Mouse (Mus musculus): ENCODE measurements around the gene Brix1. TPM values are rescaled to one million over a fixed set of nuclear protein-coding genes. Genes with fewer than 3 reads are reported as not detected.

Brix1 gene
- total and polyA plus RNA-seq, 3 experiments, result 66.6 to 319 (median 72.9) TPM

GRCm38 (mm10) chr15:10463555-10463954 is 22.2 kb downstream of the Brix1 start:
- no peak overlapping the region for H3K27ac ChIP-seq (ENCODE audit: control insufficient read depth, low read depth, low read length)
- H3K4me3 ChIP-seq (ENCODE audit: control insufficient read depth in 1 of 2, insufficient read depth in 1 of 2, low read depth in 2 of 2, low read length in 2 of 2), result no peak overlapping the region
- no peak overlapping the region for H3K9ac ChIP-seq (ENCODE audit: control insufficient read depth, low read depth, low read length, poor library complexity, severe bottlenecking)
- peaks cover 0 to under 1% of the 10 kb centered on the region in 2 experiments; a peak in 1 of 4 replicates for H3K4me1 ChIP-seq (ENCODE audit: control insufficient read depth in 1 of 2, insufficient read depth in 2 of 2, low read length in 2 of 2)
- H3K9me3 ChIP-seq (replicated peaks; ENCODE audit: insufficient read depth, low read length), result no peaks in the 10 kb centered on the region
- H3K36me3 ChIP-seq (ENCODE audit: control insufficient read depth in 1 of 2, insufficient read depth in 2 of 2, low read length in 2 of 2), result peaks cover 2 to 18% of the 10 kb centered on the region in 2 experiments; a peak in 3 of 4 replicates
- H3K27me3 ChIP-seq (ENCODE audit: control insufficient read depth in 1 of 2, insufficient read depth in 2 of 2, low read length in 2 of 2), result no peaks in the 10 kb centered on the region
- TF ChIP-seq CHD2 (IDR thresholded peaks at IDR 0.05; ENCODE audit: low read length) (no peak), NRF1 (IDR thresholded peaks at IDR 0.05; ENCODE audit: insufficient read depth, low read depth, low read length, poor library complexity, severe bottlenecking) (no peak), SMC3 (IDR thresholded peaks at IDR 0.05; ENCODE audit: low read depth, low read length) (no peak), CTCF (IDR thresholded peaks at IDR 0.05 in 2 of 3, conservative IDR thresholded peaks at IDR 0.05 in 1 of 3; ENCODE audit: control insufficient read depth in 1 of 3, insufficient read depth in 1 of 3, low read depth in 2 of 3, low read length in 3 of 3, poor library complexity in 1 of 3, severe bottlenecking in 1 of 3) (no peak), HCFC1 (IDR thresholded peaks at IDR 0.05; ENCODE audit: low read depth, low read length) (no peak), BHLHE40 (IDR thresholded peaks at IDR 0.05; ENCODE audit: borderline replicate concordance, low read depth, low read length) (no peak), ETS1 (IDR thresholded peaks at IDR 0.05; ENCODE audit: low read depth, low read length) (no peak), GATA1 (IDR thresholded peaks at IDR 0.05; ENCODE audit: low read depth, low read length) (no peak)
- no peak for DNase-seq (ENCODE audit: low read depth, low spot score)
- H3K79me2 ChIP-seq (ENCODE audit: control insufficient read depth, insufficient read depth, low read length, poor library complexity), result peaks cover 19% of the 10 kb centered on the region

- no peak for DNase-seq (ENCODE audit: low read depth, low spot score)
- no peak overlapping the region for H3K27ac ChIP-seq (ENCODE audit: control insufficient read depth, low read depth, low read length)
- no peaks in the 10 kb centered on the region for H3K4me1 ChIP-seq (ENCODE audit: control insufficient read depth in 1 of 2, insufficient read depth in 2 of 2, low read length in 2 of 2)
- TF ChIP-seq UBTF (IDR thresholded peaks at IDR 0.05; ENCODE audit: borderline replicate concordance, insufficient read depth, low read depth, low read length) (no peak), MXI1 (IDR thresholded peaks at IDR 0.05; ENCODE audit: low read depth, low read length) (no peak), POLR2AphosphoS5 (IDR thresholded peaks at IDR 0.05; ENCODE audit: borderline replicate concordance, low read depth, low read length) (no peak), E2F4 (IDR thresholded peaks at IDR 0.05; ENCODE audit: borderline replicate concordance, low read depth, low read length) (no peak), RCOR1 (IDR thresholded peaks at IDR 0.05; ENCODE audit: low read depth, low read length) (no peak), BHLHE40 (IDR thresholded peaks at IDR 0.05; ENCODE audit: borderline replicate concordance, low read depth, low read length) (no peak), MEF2A (IDR thresholded peaks at IDR 0.05; ENCODE audit: extremely low read depth, insufficient replicate concordance, low read depth, low read length, poor library complexity, severe bottlenecking) (no peak), USF2 (IDR thresholded peaks at IDR 0.05; ENCODE audit: borderline replicate concordance in 1 of 2, insufficient read depth in 1 of 2, low read depth in 1 of 2, low read length in 2 of 2) (no peak), CHD2 (IDR thresholded peaks at IDR 0.05; ENCODE audit: low read length) (no peak), ZKSCAN1 (IDR thresholded peaks at IDR 0.05; ENCODE audit: low read depth, low read length) (no peak), MAZ (IDR thresholded peaks at IDR 0.05; ENCODE audit: low read depth, low read length) (no peak), EP300 (IDR thresholded peaks at IDR 0.05; ENCODE audit: low read depth in 1 of 2, low read length in 2 of 2) (no peak), ELF1 (IDR thresholded peaks at IDR 0.05; ENCODE audit: low read depth, low read length) (no peak), USF1 (IDR thresholded peaks at IDR 0.05; ENCODE audit: low read depth, low read length) (no peak), GATA1 (IDR thresholded peaks at IDR 0.05; ENCODE audit: low read depth, low read length) (no peak), NELFE (IDR thresholded peaks at IDR 0.05; ENCODE audit: low read depth, low read length) (no peak), SMC3 (IDR thresholded peaks at IDR 0.05; ENCODE audit: low read depth, low read length) (no peak), ETS1 (IDR thresholded peaks at IDR 0.05; ENCODE audit: low read depth, low read length) (no peak), MAFK (IDR thresholded peaks at IDR 0.05; ENCODE audit: borderline replicate concordance, low read depth, low read length) (no peak)
- no peaks in the 10 kb centered on the region for H3K9me3 ChIP-seq (replicated peaks; ENCODE audit: insufficient read depth, low read length)
- no peaks in the 10 kb centered on the region for H3K27me3 ChIP-seq (ENCODE audit: control insufficient read depth in 1 of 2, insufficient read depth in 2 of 2, low read length in 2 of 2)
- no peak overlapping the region for H3K9ac ChIP-seq (ENCODE audit: control insufficient read depth, low read depth, low read length, poor library complexity, severe bottlenecking)
- peaks cover 0 to 21% of the 10 kb centered on the region in 2 experiments; a peak in 2 of 4 replicates for H3K36me3 ChIP-seq (ENCODE audit: control insufficient read depth in 1 of 2, insufficient read depth in 2 of 2, low read length in 2 of 2)
- peaks cover 3% of the 10 kb centered on the region; the same call in 1 of the 2 replicates for H3K79me2 ChIP-seq (ENCODE audit: control insufficient read depth, insufficient read depth, low read length, poor library complexity)
- no peak overlapping the region for H3K4me3 ChIP-seq (ENCODE audit: control insufficient read depth in 1 of 2, insufficient read depth in 1 of 2, low read depth in 2 of 2, low read length in 2 of 2)
Observed at GRCm38 (mm10) chr15:10460986-10461385, 24.8 kb downstream of the Brix1 start.

All from MEL (cell line).